Mouse (Mus musculus) forebrain, postnatal 0 days (tissue): ENCODE measurements around the gene Maml2. TPM values are rescaled to one million over a fixed set of nuclear protein-coding genes. Genes with fewer than 3 reads are reported as not detected.

ENCODE experiments used
- ATAC-seq: fragments of 200-750 bp; cut with Nextera tagmentation; 2 replicates; pipeline ENCODE4 v1.8.0; 2017; ENCODE audit warnings: mild to moderate bottlenecking, moderate library complexity
- DNase-seq: peaks from one replicate; pipeline ENCODE4 v3.0.0-alpha.2; 2015
- H3K27ac ChIP-seq: fragments of 300-500 bp; sonication (generic); 2 replicates; pipeline ENCODE4 v1.5.1; 2014; ENCODE audit warnings: low read depth, mild to moderate bottlenecking, antibody characterized with exemption, low read length, moderate library complexity, mixed read lengths
- H3K27me3 ChIP-seq: fragments of 300-500 bp; sonication (generic); 2 replicates; pipeline ENCODE4 v1.6.1; 2014; ENCODE audit warnings: mild to moderate bottlenecking, low read length, mixed read lengths; ENCODE audit not compliant: insufficient read depth
- H3K36me3 ChIP-seq: fragments of 300-500 bp; sonication (generic); 2 replicates; pipeline ENCODE4 v1.6.1; 2014; ENCODE audit warnings: mild to moderate bottlenecking, moderate library complexity; ENCODE audit not compliant: insufficient read depth
- H3K4me1 ChIP-seq: fragments of 300-500 bp; sonication (generic); 2 replicates; pipeline ENCODE4 v1.6.1; 2014; ENCODE audit warnings: antibody characterized with exemption; ENCODE audit not compliant: insufficient read depth
- H3K4me2 ChIP-seq: fragments of 300-500 bp; sonication (generic); 2 replicates; pipeline ENCODE4 v1.6.1; 2014; ENCODE audit warnings: low read depth, mild to moderate bottlenecking, moderate library complexity
- H3K4me3 ChIP-seq: fragments of 300-500 bp; sonication (generic); 2 replicates; pipeline ENCODE4 v1.5.1; 2014; ENCODE audit warnings: low read depth, low read length, mixed read lengths
- H3K9ac ChIP-seq: fragments of 300-500 bp; sonication (generic); 2 replicates; pipeline ENCODE4 v1.6.1; 2014; ENCODE audit warnings: mild to moderate bottlenecking
- H3K9me3 ChIP-seq: fragments of 300-500 bp; sonication (generic); 2 replicates; pipeline ENCODE4 v1.6.1; 2016; ENCODE audit warnings: low read length
- CTCF ChIP-seq: sonication (generic); IDR thresholded peaks from 2 replicates; pipeline ENCODE4 v1.5.1; 2016; ENCODE audit warnings: antibody characterized with exemption, control low read depth, low read depth
- WGBS: fragments of 180-500 bp; shearing (Covaris S2); extraction: QIAGEN DNeasy Blood & Tissue Kit; methylation state at CpG from one replicate; pipeline ENCODE4 v1.1.7; 2014; 5-methylcytosine and 5-hydroxymethylcytosine counted together
- polyA plus RNA-seq: library from polyadenylated mRNA; unstranded; fragments of >200 nt; fragmentation: Nextera tagmentation; extraction: Ambion mirVana; gene quantifications from 2 replicates; pipeline ENCODE4 v1.2.1, GENCODE M21; 2015
- total RNA-seq: library from RNA; depleted of rRNA; stranded (reverse); fragments of >200 nt; gene quantifications from 2 replicates; pipeline ENCODE4 v1.2.3, GENCODE M21; 2014

Gene Maml2
- total and polyA plus RNA-seq, 2 experiments from 2014 or later, result 6.4 to 9.5 TPM

GRCm38 (mm10) chr9:13624780-13625179 is 327.0 kb downstream of the Maml2 start:
- H3K9ac ChIP-seq, result no peak overlapping the region
- no peak for DNase-seq
- H3K27ac ChIP-seq, result no peak overlapping the region
- H3K9me3 ChIP-seq, result no peaks in the 10 kb centered on the region
- TF ChIP-seq CTCF, result no peak
- H3K4me3 ChIP-seq, result no peak overlapping the region
- 0 out of 2 replicates have a peak, but pooled peaks cover 6% of the 10 kb centered on the region for H3K4me1 ChIP-seq
- 95% methylated on average over 1 of the region's 1 CpGs for WGBS
- no peaks in the 10 kb centered on the region for H3K27me3 ChIP-seq
- H3K36me3 ChIP-seq, result no peaks in the 10 kb centered on the region
- no peak overlapping the region for H3K4me2 ChIP-seq
- ATAC-seq, result no peak

- no peaks in the 10 kb centered on the region for H3K9me3 ChIP-seq
- H3K27me3 ChIP-seq, result no peaks in the 10 kb centered on the region
- 0 out of 2 replicates have a peak, but pooled peaks cover 6% of the 10 kb centered on the region for H3K4me1 ChIP-seq
- no peak overlapping the region for H3K27ac ChIP-seq
- WGBS, result 93% methylated on average over 3 of the region's 3 CpGs
- H3K36me3 ChIP-seq, result no peaks in the 10 kb centered on the region
- DNase-seq, result no peak
- TF ChIP-seq CTCF, result no peak
- H3K4me2 ChIP-seq, result no peak overlapping the region
- no peak for ATAC-seq
- H3K4me3 ChIP-seq, result no peak overlapping the region
- H3K9ac ChIP-seq, result no peak overlapping the region
Observed at GRCm38 (mm10) chr9:13625215-13625614, 327.5 kb downstream of the Maml2 start.

- Histone ChIP-seq H3K36me3 (no peaks in the 10 kb centered on the region), H3K4me3 (no peak overlapping the region), H3K27ac (no peak overlapping the region), H3K9me3 (no peaks in the 10 kb centered on the region), H3K4me2 (no peak overlapping the region), H3K9ac (no peak overlapping the region), H3K27me3 (no peaks in the 10 kb centered on the region), H3K4me1 (0 out of 2 replicates have a peak, but pooled peaks cover 6% of the 10 kb centered on the region)
- DNase-seq (no peak), ATAC-seq (no peak)
- TF ChIP-seq CTCF, result no peak
- WGBS, result 34% methylated on average over 3 of the region's 3 CpGs
Observed at GRCm38 (mm10) chr9:13626480-13626879, 328.7 kb downstream of the Maml2 start.

- Histone ChIP-seq H3K36me3 (no peaks in the 10 kb centered on the region), H3K4me3 (no peak overlapping the region), H3K27ac (no peak overlapping the region), H3K4me1 (no peaks in the 10 kb centered on the region), H3K9me3 (no peaks in the 10 kb centered on the region), H3K9ac (no peak overlapping the region), H3K4me2 (no peak overlapping the region), H3K27me3 (no peaks in the 10 kb centered on the region)
- TF ChIP-seq CTCF, result no peak
- no peak for ATAC-seq
- WGBS, result 50% methylated on average over 1 of the region's 1 CpGs
- no peak for DNase-seq
Observed at GRCm38 (mm10) chr9:13633371-13633770, 335.6 kb downstream of the Maml2 start.

GRCm38 (mm10) chr9:13639655-13640054 is 341.9 kb downstream of the Maml2 start:
- DNase-seq (no peak), ATAC-seq (no peak)
- no peaks in the 10 kb centered on the region for H3K36me3 ChIP-seq
- H3K9ac ChIP-seq, result no peak overlapping the region
- no peak overlapping the region for H3K27ac ChIP-seq
- H3K4me3 ChIP-seq, result no peak overlapping the region
- H3K27me3 ChIP-seq, result no peaks in the 10 kb centered on the region
- no peak for TF ChIP-seq CTCF
- H3K4me2 ChIP-seq, result no peak overlapping the region
- WGBS, result 59% methylated on average over 3 of the region's 3 CpGs
- H3K4me1 ChIP-seq, result no peaks in the 10 kb centered on the region
- H3K9me3 ChIP-seq, result no peaks in the 10 kb centered on the region

GRCm38 (mm10) chr9:13645153-13645552 is 347.4 kb downstream of the Maml2 start:
- H3K9me3 ChIP-seq, result no peaks in the 10 kb centered on the region
- H3K9ac ChIP-seq, result no peak overlapping the region
- DNase-seq, result no peak
- H3K27ac ChIP-seq, result no peak overlapping the region
- no peaks in the 10 kb centered on the region for H3K4me1 ChIP-seq
- no peaks in the 10 kb centered on the region for H3K27me3 ChIP-seq
- no peak overlapping the region for H3K4me3 ChIP-seq
- ATAC-seq, result no peak; the same call in 1 of the 2 replicates
- H3K36me3 ChIP-seq, result no peaks in the 10 kb centered on the region
- no peak overlapping the region for H3K4me2 ChIP-seq
- TF ChIP-seq CTCF, result no peak
- WGBS, result 39% methylated on average over 5 of the region's 5 CpGs

- H3K4me3 ChIP-seq, result no peak overlapping the region
- ATAC-seq (no peak), DNase-seq (no peak)
- no peak for TF ChIP-seq CTCF
- 45% methylated on average over 2 of the region's 2 CpGs for WGBS
- H3K9ac ChIP-seq, result no peak overlapping the region
- H3K9me3 ChIP-seq, result no peaks in the 10 kb centered on the region
- H3K4me1 ChIP-seq, result no peaks in the 10 kb centered on the region
- no peaks in the 10 kb centered on the region for H3K36me3 ChIP-seq
- no peak overlapping the region for H3K4me2 ChIP-seq
- no peak overlapping the region for H3K27ac ChIP-seq
- no peaks in the 10 kb centered on the region for H3K27me3 ChIP-seq
Observed at GRCm38 (mm10) chr9:13651065-13651464, 353.3 kb downstream of the Maml2 start.
